Mouse (Mus musculus) frontal cortex, postnatal 10 days (tissue): Measurements from ENCODE around the gene Sec14l1.

Source experiments
- DNase-seq, 2 experiments: peaks; one replicate each; pipeline ENCODE4 v3.0.0; 2022; ENCODE audit warnings: low spot score in 2 of 2, mixed read lengths in 1 of 2

Sec14l1 gene

GRCm38 (mm10) chr11:117109179-117109954 lies 5.6 kb upstream of the Sec14l1 start:
- DNase-seq = no peak

GRCm38 (mm10) chr11:117111967-117112648 lies 2.9 kb upstream of the Sec14l1 start:
- no peak for DNase-seq

- no peak for DNase-seq
Measured at GRCm38 (mm10) chr11:117112649-117113051, 2.3 kb upstream of the Sec14l1 start.

- no peak for DNase-seq
Measured at GRCm38 (mm10) chr11:117113377-117113776, 1.6 kb upstream of the Sec14l1 start.

GRCm38 (mm10) chr11:117114231-117114591 lies 757 bp upstream of the Sec14l1 start:
- no peak for DNase-seq

- peak in 1 of 2 experiments; percentile 67 for DNase-seq
Measured at GRCm38 (mm10) chr11:117115346-117116219, 615 bp downstream of the Sec14l1 start.

GRCm38 (mm10) chr11:117116350-117117303 lies 1.7 kb downstream of the Sec14l1 start:
- DNase-seq = no peak

GRCm38 (mm10) chr11:117117321-117117720 lies 2.4 kb downstream of the Sec14l1 start:
- DNase-seq = no peak

- DNase-seq = no peak
Measured at GRCm38 (mm10) chr11:117117791-117118190, 2.8 kb downstream of the Sec14l1 start.

GRCm38 (mm10) chr11:117118248-117118647 lies 3.3 kb downstream of the Sec14l1 start:
- no peak for DNase-seq

GRCm38 (mm10) chr11:117118721-117119321 lies 3.9 kb downstream of the Sec14l1 start:
- DNase-seq = no peak

- no peak for DNase-seq
Measured at GRCm38 (mm10) chr11:117119723-117120122, 4.8 kb downstream of the Sec14l1 start.

- no peak for DNase-seq
Measured at GRCm38 (mm10) chr11:117120285-117121163, 5.6 kb downstream of the Sec14l1 start.

GRCm38 (mm10) chr11:117121164-117121535 lies 6.2 kb downstream of the Sec14l1 start:
- DNase-seq = peak in 1 of 2 experiments; percentile 71

GRCm38 (mm10) chr11:117121954-117122353 lies 7.0 kb downstream of the Sec14l1 start:
- no peak for DNase-seq

GRCm38 (mm10) chr11:117123418-117124085 lies 8.6 kb downstream of the Sec14l1 start:
- DNase-seq = no peak

GRCm38 (mm10) chr11:117124539-117124938 lies 9.6 kb downstream of the Sec14l1 start:
- DNase-seq = no peak

- DNase-seq = no peak
Measured at GRCm38 (mm10) chr11:117127250-117127837, 12.4 kb downstream of the Sec14l1 start.
